Mouse (Mus musculus) small intestine, adult 2 months (tissue): ENCODE results near the gene Lima1.

Experiments
- CTCF ChIP-seq: fragments of 200-500 bp; IDR thresholded peaks from 2 replicates; pipeline ENCODE4 v1.5.1; 2012; ENCODE audit warnings: low read depth, mild to moderate bottlenecking, control low read depth, inconsistent platforms, low read length, moderate library complexity, mixed read lengths; ENCODE audit not compliant: insufficient replicate concordance, insufficient read length; ENCODE audit errors: extremely low read depth
- POLR2A ChIP-seq: fragments of 200-500 bp; IDR thresholded peaks from 2 replicates; pipeline ENCODE4 v1.6.1; 2012; ENCODE audit warnings: low read depth, mild to moderate bottlenecking, control low read depth, inconsistent platforms, low read length, moderate library complexity

DNA sequence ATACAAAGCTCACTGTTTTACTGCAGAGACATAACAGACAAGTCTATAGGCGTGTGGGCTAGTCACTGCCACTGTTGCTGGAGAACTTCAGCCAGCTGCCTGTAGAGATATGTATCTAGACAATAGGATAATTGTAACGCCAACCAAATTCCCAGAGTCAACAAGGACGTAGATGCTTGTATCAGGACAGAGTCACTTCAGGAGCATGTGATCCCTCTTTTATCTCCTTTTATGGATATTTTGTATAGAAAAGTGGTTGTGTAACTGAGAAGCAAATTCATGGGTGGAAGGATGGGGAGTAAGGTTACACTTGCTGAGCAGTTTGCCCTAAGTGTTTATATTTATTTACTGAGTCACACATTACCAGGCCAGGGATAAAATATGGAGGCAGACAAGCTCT lies 25.0 kb downstream of the Lima1 start:
- no peak for TF ChIP-seq CTCF
- no peak for TF ChIP-seq POLR2A
